Mouse (Mus musculus): Measurements from ENCODE around the gene Ggct.

DNA sequence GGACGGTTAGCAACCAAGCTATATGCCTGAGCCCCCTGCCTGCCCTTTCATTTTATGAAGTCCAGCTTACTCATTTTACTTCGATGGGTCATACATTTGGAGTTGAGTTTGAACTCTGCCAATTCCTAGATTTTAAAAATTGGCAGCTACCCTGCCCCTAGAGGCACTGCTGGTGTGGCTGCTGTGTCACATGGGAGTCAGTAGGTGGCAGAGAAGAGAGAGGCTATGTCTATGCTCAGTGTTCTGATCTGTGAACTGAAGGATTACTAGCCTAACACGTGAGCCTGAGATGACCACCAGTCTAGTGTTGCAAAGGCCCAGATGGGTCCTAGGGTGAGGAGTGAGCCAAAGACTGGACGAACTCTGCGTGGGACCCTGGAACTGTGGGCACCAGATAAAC lies 18.2 kb downstream of the Ggct start:
- peak; percentile 60 for TF ChIP-seq CTCF (IDR thresholded peaks at IDR 0.05; ENCODE audit: low read depth)
- no peak for TF ChIP-seq EP300 (IDR thresholded peaks at IDR 0.05; ENCODE audit: low read depth)
